Mouse (Mus musculus): ENCODE results near the gene Rad51. TPM values are rescaled to one million over a fixed set of nuclear protein-coding genes. Genes with fewer than 3 reads are reported as not detected.

Gene Rad51
- polyA plus RNA-seq, 1 experiment from 2014 or later = 26.4 TPM

DNA sequence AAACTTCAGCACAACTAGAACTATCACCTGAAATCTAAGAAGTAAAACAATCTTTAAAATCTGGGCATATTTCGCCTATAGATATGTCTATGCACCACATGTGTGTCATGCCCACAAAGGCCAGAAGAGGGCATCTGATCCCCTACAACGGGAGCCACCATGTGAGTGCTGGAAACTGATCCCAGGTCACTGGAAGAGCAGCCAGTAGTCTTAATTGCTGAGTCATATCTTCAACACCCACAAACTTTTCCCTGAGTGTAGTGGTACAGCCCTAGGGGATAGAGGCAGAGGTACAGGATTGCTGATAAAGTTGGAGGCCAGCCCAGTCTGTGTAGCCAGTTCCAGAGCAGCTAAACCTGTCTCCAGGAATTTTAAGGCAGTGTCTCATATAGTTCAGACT lies 32.6 kb downstream of the Rad51 start:
- Histone ChIP-seq H3K9ac (ENCODE audit: low read depth, low read length) (no peak overlapping the region), H3K4me2 (ENCODE audit: low read depth, low read length) (no peak overlapping the region), H3K36me3 (ENCODE audit: control insufficient read depth, insufficient read depth) (peaks cover 71% of the 10 kb centered on the region), H3K4me1 (ENCODE audit: control insufficient read depth, low read depth, low read length) (no peaks in the 10 kb centered on the region), H3K9me3 (replicated peaks; ENCODE audit: control insufficient read depth, low read length) (no peaks in the 10 kb centered on the region; the same call in 1 of the 2 replicates), H3K27me3 (ENCODE audit: control insufficient read depth, insufficient read depth, low read depth, low read length) (no peaks in the 10 kb centered on the region), H3K27ac (ENCODE audit: low read length) (no peak overlapping the region), H3K4me3 (ENCODE audit: low read depth, low read length) (no peak overlapping the region)
- peak; percentile 53 for ATAC-seq (ENCODE audit: low read depth)
- 80% methylated on average over 2 of the region's 2 CpGs for WGBS (ENCODE audit: insufficient replicate concordance)

DNA sequence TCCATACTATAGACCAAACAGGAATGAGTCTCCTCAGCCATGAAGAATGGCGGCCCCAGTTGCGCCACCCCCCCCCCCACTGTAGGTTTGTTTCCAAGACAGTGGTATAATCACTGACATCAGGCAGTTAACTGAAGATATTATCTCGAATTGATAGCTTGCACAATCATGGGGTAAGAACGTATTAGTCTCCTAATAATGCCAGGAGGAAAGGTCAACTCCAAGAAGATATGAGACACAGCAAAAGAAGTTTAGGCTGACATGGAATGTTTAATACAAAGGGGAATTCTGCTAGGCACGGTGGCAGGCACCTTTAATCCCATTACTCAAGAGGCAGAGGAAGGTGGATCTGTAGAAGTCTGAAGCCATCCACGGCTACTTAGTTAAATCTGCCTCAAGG lies 33.8 kb downstream of the Rad51 start:
- H3K9ac ChIP-seq (ENCODE audit: low read depth, low read length) = no peak overlapping the region

DNA sequence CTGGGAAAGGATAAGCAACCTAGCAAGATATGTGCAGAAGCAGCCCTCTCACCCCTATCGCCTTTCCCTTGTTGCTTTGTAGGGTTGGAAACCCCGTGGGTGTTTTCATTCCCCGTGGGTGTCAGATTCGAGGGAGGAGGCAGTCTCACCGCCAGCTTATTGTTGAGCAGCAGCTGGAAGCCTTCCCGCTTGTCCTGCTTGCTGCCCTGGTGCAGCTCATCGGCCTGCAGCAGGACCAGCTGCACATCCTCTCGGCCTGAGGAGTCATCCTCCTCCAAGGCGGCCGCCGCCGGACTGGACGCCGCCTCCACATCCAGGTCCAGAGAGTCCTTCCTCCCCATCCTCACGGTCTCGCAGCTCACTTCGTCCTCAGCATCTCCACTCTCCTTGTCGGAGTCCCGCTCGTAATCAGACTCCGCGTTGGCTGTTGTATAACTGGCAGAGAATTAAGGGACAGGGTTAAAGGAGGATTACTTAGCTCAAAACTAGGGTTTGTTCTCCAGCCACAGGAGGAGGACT lies 34.6 kb downstream of the Rad51 start:
- no peak overlapping the region for H3K4me3 ChIP-seq (ENCODE audit: low read depth, low read length)
- no peak overlapping the region for H3K9ac ChIP-seq (ENCODE audit: low read depth, low read length)
- 93% methylated on average over 22 of the region's 22 CpGs for WGBS (ENCODE audit: insufficient replicate concordance)
- H3K27ac ChIP-seq (ENCODE audit: low read length) = no peak overlapping the region
- H3K27me3 ChIP-seq (ENCODE audit: control insufficient read depth, insufficient read depth, low read depth, low read length) = no peaks in the 10 kb centered on the region
- H3K4me1 ChIP-seq (ENCODE audit: control insufficient read depth, low read depth, low read length) = peaks cover 5% of the 10 kb centered on the region
- no peak overlapping the region for H3K4me2 ChIP-seq (ENCODE audit: low read depth, low read length)
- H3K9me3 ChIP-seq (replicated peaks; ENCODE audit: control insufficient read depth, low read length) = no peaks in the 10 kb centered on the region; the same call in 1 of the 2 replicates
- peaks cover 71% of the 10 kb centered on the region for H3K36me3 ChIP-seq (ENCODE audit: control insufficient read depth, insufficient read depth)
- no peak for ATAC-seq (ENCODE audit: low read depth)

More for the DNA sequence above, 33.8 kb downstream of the Rad51 start:
- no peak overlapping the region for H3K27ac ChIP-seq (ENCODE audit: low read length)
- no peak for ATAC-seq (ENCODE audit: low read depth)
- no peak overlapping the region for H3K4me3 ChIP-seq (ENCODE audit: low read depth, low read length)
- no peaks in the 10 kb centered on the region; the same call in 1 of the 2 replicates for H3K9me3 ChIP-seq (replicated peaks; ENCODE audit: control insufficient read depth, low read length)
- no peaks in the 10 kb centered on the region for H3K27me3 ChIP-seq (ENCODE audit: control insufficient read depth, insufficient read depth, low read depth, low read length)
- H3K4me1 ChIP-seq (ENCODE audit: control insufficient read depth, low read depth, low read length) = no peaks in the 10 kb centered on the region
- H3K36me3 ChIP-seq (ENCODE audit: control insufficient read depth, insufficient read depth) = peaks cover 72% of the 10 kb centered on the region
- WGBS (ENCODE audit: insufficient replicate concordance) = 84% methylated on average over 6 of the region's 6 CpGs
- no peak overlapping the region for H3K4me2 ChIP-seq (ENCODE audit: low read depth, low read length)

DNA sequence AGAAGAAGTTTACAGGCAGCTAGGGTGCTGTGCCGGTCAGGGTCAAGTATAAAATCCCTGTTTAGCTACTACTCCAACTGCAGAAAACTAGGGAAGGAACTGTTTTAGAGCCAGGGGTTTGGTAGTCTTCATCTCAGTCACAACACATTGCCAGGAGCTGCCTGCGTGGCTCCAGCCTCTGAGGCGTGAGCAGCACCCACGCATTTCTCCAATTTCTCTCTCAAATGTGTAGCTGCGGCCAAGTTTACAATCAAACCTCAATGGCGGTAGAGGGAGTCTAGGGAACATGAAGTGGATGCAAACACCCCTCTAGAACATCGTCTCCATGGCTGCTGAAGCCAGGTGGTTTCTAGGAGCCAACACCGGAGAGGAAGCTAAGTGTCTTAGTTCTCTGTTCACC lies 35.2 kb downstream of the Rad51 start:
- H3K4me2 ChIP-seq (ENCODE audit: low read depth, low read length) = no peak overlapping the region
- WGBS (ENCODE audit: insufficient replicate concordance) = 88% methylated on average over 8 of the region's 8 CpGs
- H3K9me3 ChIP-seq (replicated peaks; ENCODE audit: control insufficient read depth, low read length) = no peaks in the 10 kb centered on the region; the same call in 1 of the 2 replicates
- H3K36me3 ChIP-seq (ENCODE audit: control insufficient read depth, insufficient read depth) = peaks cover 69% of the 10 kb centered on the region
- no peak overlapping the region for H3K9ac ChIP-seq (ENCODE audit: low read depth, low read length)
- H3K4me3 ChIP-seq (ENCODE audit: low read depth, low read length) = no peak overlapping the region
- peaks cover 8% of the 10 kb centered on the region for H3K4me1 ChIP-seq (ENCODE audit: control insufficient read depth, low read depth, low read length)
- no peak for ATAC-seq (ENCODE audit: low read depth)
- no peaks in the 10 kb centered on the region for H3K27me3 ChIP-seq (ENCODE audit: control insufficient read depth, insufficient read depth, low read depth, low read length)
- H3K27ac ChIP-seq (ENCODE audit: low read length) = no peak overlapping the region

DNA sequence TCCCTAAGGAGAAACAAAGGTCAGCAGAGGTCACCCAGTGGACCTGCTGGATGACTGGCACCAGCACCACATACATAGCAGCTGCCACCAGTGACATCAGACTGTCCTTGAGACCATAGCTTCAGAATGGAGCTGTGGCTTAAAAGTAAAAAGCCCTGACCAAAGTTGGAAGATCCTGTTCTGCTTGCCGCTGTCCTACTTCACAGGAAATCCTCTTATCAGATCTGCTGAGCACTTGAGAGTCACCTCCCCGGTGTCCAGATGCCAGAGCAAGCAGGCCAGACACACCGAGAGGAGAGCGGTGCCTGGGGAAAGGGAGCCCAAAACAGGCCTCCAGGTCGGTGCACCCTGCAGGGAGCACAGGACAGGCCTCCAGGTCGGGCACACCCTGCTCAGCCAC lies 39.7 kb downstream of the Rad51 start:
- no peak for ATAC-seq (ENCODE audit: low read depth)
- peaks cover 55% of the 10 kb centered on the region for H3K36me3 ChIP-seq (ENCODE audit: control insufficient read depth, insufficient read depth)
- H3K4me3 ChIP-seq (ENCODE audit: low read depth, low read length) = no peak overlapping the region
- H3K27me3 ChIP-seq (ENCODE audit: control insufficient read depth, insufficient read depth, low read depth, low read length) = no peaks in the 10 kb centered on the region
- 54% methylated on average over 6 of the region's 6 CpGs for WGBS (ENCODE audit: insufficient replicate concordance)
- no peaks in the 10 kb centered on the region for H3K9me3 ChIP-seq (replicated peaks; ENCODE audit: control insufficient read depth, low read length)
- no peak overlapping the region for H3K4me2 ChIP-seq (ENCODE audit: low read depth, low read length)
- H3K4me1 ChIP-seq (ENCODE audit: control insufficient read depth, low read depth, low read length) = peaks cover 34% of the 10 kb centered on the region
- 0 out of 2 replicates have a peak overlapping the region, but pooled peaks have one; percentile 16 for H3K27ac ChIP-seq (ENCODE audit: low read length)
- no peak overlapping the region for H3K9ac ChIP-seq (ENCODE audit: low read depth, low read length)

DNA sequence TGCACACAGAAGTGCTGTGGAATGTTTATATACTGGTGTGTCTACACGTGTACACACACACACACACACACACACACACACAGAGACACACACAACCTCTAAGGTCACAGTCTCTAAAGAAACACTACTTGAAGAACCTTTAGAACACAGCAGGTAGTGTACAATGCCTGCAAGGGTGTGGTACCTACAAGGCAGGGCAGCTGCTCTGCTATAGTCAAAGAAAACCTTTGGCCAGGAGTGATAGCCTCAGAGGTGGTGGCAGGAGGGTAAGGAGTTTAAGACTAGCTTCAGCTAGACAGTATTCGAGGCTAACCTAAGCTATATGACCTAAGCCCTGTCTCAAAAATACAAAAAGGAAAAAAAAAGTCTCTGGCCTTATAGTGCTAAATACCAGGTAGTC lies 42.1 kb downstream of the Rad51 start:
- H3K9ac ChIP-seq (ENCODE audit: low read depth, low read length) = peak overlapping the region; percentile 96
- WGBS (ENCODE audit: insufficient replicate concordance) = 50% methylated on average over 2 of the region's 2 CpGs
- H3K4me1 ChIP-seq (ENCODE audit: control insufficient read depth, low read depth, low read length) = peaks cover 38% of the 10 kb centered on the region
- peak overlapping the region; percentile 77 for H3K4me2 ChIP-seq (ENCODE audit: low read depth, low read length)
- H3K36me3 ChIP-seq (ENCODE audit: control insufficient read depth, insufficient read depth) = peaks cover 36% of the 10 kb centered on the region
- H3K4me3 ChIP-seq (ENCODE audit: low read depth, low read length) = peak overlapping the region; percentile 99
- H3K27ac ChIP-seq (ENCODE audit: low read length) = peak overlapping the region; percentile 97
- H3K9me3 ChIP-seq (replicated peaks; ENCODE audit: control insufficient read depth, low read length) = no peaks in the 10 kb centered on the region
- peak; percentile 25 for ATAC-seq (ENCODE audit: low read depth)
- H3K27me3 ChIP-seq (ENCODE audit: control insufficient read depth, insufficient read depth, low read depth, low read length) = no peaks in the 10 kb centered on the region

DNA sequence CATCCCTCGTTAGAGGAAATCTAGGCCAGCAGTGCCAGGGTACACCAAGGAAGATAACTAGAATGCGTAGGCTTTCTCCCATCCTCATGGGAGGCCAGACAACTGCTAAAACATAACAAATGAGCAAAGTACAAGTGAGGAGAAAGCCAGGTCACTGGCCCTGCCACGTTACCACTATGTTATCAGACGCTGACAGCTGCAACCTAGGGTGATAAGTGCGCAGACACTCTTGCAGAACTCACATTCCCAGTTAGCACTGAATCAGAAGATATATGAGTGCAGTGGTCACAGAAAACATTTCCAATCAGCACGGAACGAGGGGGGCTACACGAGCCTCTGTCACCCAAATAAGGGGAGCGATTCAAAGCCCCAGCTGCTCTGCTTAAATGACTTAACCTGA lies 42.8 kb downstream of the Rad51 start:
- peak overlapping the region; percentile 96 for H3K9ac ChIP-seq (ENCODE audit: low read depth, low read length)
- peak overlapping the region; percentile 97 for H3K27ac ChIP-seq (ENCODE audit: low read length)
- H3K36me3 ChIP-seq (ENCODE audit: control insufficient read depth, insufficient read depth) = peaks cover 32% of the 10 kb centered on the region
- ATAC-seq (ENCODE audit: low read depth) = peak; percentile 86
- peak overlapping the region; percentile 99 for H3K4me3 ChIP-seq (ENCODE audit: low read depth, low read length)
- H3K4me1 ChIP-seq (ENCODE audit: control insufficient read depth, low read depth, low read length) = peaks cover 38% of the 10 kb centered on the region
- H3K4me2 ChIP-seq (ENCODE audit: low read depth, low read length) = peak overlapping the region; percentile 77
- no peaks in the 10 kb centered on the region for H3K9me3 ChIP-seq (replicated peaks; ENCODE audit: control insufficient read depth, low read length)
- WGBS (ENCODE audit: insufficient replicate concordance) = 14% methylated on average over 9 of the region's 9 CpGs
- no peaks in the 10 kb centered on the region for H3K27me3 ChIP-seq (ENCODE audit: control insufficient read depth, insufficient read depth, low read depth, low read length)

DNA sequence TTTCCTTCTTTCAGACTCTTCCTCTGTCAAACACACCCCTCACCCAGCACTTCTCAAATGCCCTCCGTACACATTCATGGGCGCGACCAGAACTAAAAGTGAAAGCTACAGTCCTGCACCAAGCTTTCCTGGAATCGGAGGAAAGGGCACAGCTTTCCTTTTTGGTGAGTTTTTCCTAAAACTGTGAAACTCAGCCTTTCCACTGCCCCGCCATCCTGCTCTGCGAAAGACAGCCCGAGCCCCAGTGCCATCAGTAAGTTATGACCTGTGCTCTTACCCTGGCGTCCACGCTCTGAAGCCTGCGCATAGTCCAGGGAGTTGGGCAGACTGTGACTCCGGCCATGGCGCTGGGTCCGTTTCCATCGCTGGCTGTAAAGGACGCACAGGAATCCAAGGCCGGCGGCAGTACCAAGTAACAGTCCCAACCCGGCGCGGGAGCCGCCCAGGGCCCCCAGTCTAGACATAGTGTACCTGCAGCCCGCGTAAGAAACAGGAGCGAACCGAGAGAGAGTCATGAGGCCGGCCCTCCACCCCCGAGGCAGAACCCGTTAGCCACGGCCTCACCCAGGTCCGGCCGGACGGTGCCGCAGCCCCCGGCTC lies 43.6 kb downstream of the Rad51 start:
- no peaks in the 10 kb centered on the region for H3K27me3 ChIP-seq (ENCODE audit: control insufficient read depth, insufficient read depth, low read depth, low read length)
- H3K9me3 ChIP-seq (replicated peaks; ENCODE audit: control insufficient read depth, low read length) = no peaks in the 10 kb centered on the region
- H3K27ac ChIP-seq (ENCODE audit: low read length) = peak overlapping the region; percentile 97
- peak overlapping the region; percentile 96 for H3K9ac ChIP-seq (ENCODE audit: low read depth, low read length)
- H3K4me2 ChIP-seq (ENCODE audit: low read depth, low read length) = peak overlapping the region; percentile 77
- under 1% methylated on average over 34 of the region's 34 CpGs for WGBS (ENCODE audit: insufficient replicate concordance)
- peaks cover 26% of the 10 kb centered on the region for H3K36me3 ChIP-seq (ENCODE audit: control insufficient read depth, insufficient read depth)
- peaks cover 38% of the 10 kb centered on the region for H3K4me1 ChIP-seq (ENCODE audit: control insufficient read depth, low read depth, low read length)
- peak; percentile 23 for ATAC-seq (ENCODE audit: low read depth)
- peak overlapping the region; percentile 99 for H3K4me3 ChIP-seq (ENCODE audit: low read depth, low read length)
